Mouse (Mus musculus) kidney, embryonic 14.5 days (tissue): ENCODE measurements around the gene Bud13. TPM values are rescaled to one million over a fixed set of nuclear protein-coding genes. Genes with fewer than 3 reads are reported as not detected.

ENCODE experiments used
- ATAC-seq: fragments of 200-750 bp; cut with Nextera tagmentation; 2 replicates; pipeline ENCODE4 v1.8.0; 2017; ENCODE audit warnings: moderate number of reproducible peaks, mild to moderate bottlenecking, moderate TSS enrichment, moderate library complexity; ENCODE audit not compliant: low FRiP score, low TSS enrichment
- H3K27ac ChIP-seq: fragments of 300-500 bp; sonication (generic); 2 replicates; pipeline ENCODE4 v1.5.1; 2014; ENCODE audit warnings: low read depth, mild to moderate bottlenecking, low read length, moderate library complexity, mixed read lengths
- H3K27me3 ChIP-seq: fragments of 300-500 bp; sonication (generic); 2 replicates; pipeline ENCODE4 v1.6.1; 2014; ENCODE audit warnings: mild to moderate bottlenecking, low read length; ENCODE audit not compliant: control insufficient read depth, insufficient read depth
- H3K36me3 ChIP-seq: fragments of 300-500 bp; sonication (generic); 2 replicates; pipeline ENCODE4 v1.6.1; 2014; ENCODE audit warnings: low read length, mixed read lengths; ENCODE audit not compliant: control insufficient read depth, insufficient read depth
- H3K4me1 ChIP-seq: fragments of 300-500 bp; sonication (generic); 2 replicates; pipeline ENCODE4 v1.6.1; 2014; ENCODE audit warnings: low read length, mixed read lengths; ENCODE audit not compliant: control insufficient read depth, insufficient read depth
- H3K4me2 ChIP-seq: fragments of 300-500 bp; sonication (generic); replicated peaks from 2 replicates; pipeline ENCODE4 v1.6.1; 2014; ENCODE audit warnings: low read depth, mild to moderate bottlenecking, low read length
- H3K4me3 ChIP-seq: fragments of 300-500 bp; sonication (generic); 2 replicates; pipeline ENCODE4 v1.5.1; 2014; ENCODE audit warnings: mild to moderate bottlenecking, low read length
- H3K9ac ChIP-seq: fragments of 300-500 bp; sonication (generic); 2 replicates; pipeline ENCODE4 v1.6.1; 2014; ENCODE audit warnings: low read depth, mild to moderate bottlenecking, low read length, moderate library complexity
- H3K9me3 ChIP-seq: fragments of 300-500 bp; sonication (generic); 2 replicates; pipeline ENCODE4 v1.6.1; 2016; ENCODE audit warnings: low read length; ENCODE audit not compliant: control insufficient read depth
- WGBS: fragments of 180-500 bp; shearing (Covaris S2); extraction: QIAGEN DNeasy Blood & Tissue Kit; methylation state at CpG from one replicate; pipeline ENCODE4 v1.1.7; 2014; 5-methylcytosine and 5-hydroxymethylcytosine counted together
- polyA plus RNA-seq: library from polyadenylated mRNA; unstranded; fragments of >200 nt; fragmentation: Nextera tagmentation; extraction: Ambion mirVana; gene quantifications from 2 replicates; pipeline ENCODE4 v1.2.1, GENCODE M21; 2014

Bud13 gene
- polyA plus RNA-seq = 23.0 and 28.6 TPM in 2 replicates

DNA sequence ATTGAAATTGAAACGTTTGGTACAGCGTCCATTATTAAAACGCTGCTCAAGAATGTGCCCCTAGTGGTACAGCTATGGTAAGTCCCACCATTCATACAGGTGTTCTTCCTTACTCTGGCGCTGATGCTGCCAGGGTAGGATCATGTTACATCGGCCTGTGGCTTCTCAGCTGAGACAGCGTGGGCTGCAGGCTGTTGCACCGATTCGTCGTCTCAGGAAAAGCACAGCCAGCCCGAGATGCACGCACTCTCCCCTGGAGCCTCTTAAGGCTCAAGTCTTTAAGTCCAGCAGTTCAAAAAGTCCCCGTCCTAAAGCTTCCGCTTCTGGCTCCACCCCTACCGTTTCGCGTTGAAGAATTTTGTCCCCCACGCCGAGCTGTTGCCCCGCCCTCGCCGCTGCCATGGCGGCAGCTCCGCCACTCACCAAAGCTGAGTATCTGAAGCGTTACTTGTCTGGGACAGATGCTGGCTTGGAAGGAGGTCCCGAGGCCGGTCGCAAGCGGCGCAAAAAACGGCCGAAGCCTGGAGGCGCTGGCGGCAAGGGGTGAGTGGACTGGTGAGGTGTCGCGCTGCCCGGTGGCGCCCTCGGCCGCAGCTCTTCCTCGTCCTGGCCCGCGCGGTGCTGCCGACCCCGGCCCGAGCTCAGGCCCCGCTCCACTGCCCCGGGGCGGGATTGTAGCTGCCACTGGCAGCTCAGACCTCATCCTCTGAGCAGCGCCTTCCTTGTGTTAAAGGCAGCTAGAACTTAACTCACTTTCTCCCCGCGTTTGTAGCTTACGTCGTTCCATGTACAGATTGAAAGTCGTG, at the start of gene Bud13:
Gene Bud13, plus strand, starts transcription at position 378 of the 806 bp plus-strand sequence.
- Histone ChIP-seq H3K36me3 (peaks cover 45% of the 10 kb centered on the region), H3K27ac (peak within 1 kb of the TSS; percentile 84), H3K4me3 (peak within 1 kb of the TSS; percentile 81), H3K27me3 (no peaks in the 10 kb centered on the region), H3K9ac (peak within 1 kb of the TSS; percentile 87), H3K9me3 (no peaks in the 10 kb centered on the region), H3K4me1 (peaks cover 8% of the 10 kb centered on the region), H3K4me2 (peak within 1 kb of the TSS; percentile 45)
- ATAC-seq = peak; percentile 92
- under 1% methylated on average over 55 of the region's 55 CpGs for WGBS

DNA sequence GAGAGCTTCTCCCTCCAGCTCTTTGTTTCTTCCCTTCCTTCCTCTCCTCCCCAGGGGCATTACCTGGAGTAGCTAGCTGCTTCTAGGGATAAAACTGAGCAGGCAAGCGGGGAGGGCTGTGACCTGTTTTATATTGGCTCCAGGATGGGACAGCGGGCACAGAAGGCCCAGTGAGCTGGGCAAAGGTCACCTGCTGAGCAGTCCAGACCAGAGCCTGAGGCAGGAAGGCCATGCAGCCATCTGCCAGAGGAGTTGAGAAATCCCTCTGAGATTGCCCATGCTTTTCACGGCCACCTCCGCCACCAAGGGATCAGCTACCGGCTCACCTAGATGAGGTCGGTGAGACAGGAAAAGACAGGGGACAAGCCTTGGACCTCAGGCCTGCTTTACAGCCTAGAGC, 47.6 kb upstream of the Bud13 start:
- H3K4me2 ChIP-seq = no peak overlapping the region
- ATAC-seq = no peak
- no peaks in the 10 kb centered on the region for H3K27me3 ChIP-seq
- H3K36me3 ChIP-seq = no peaks in the 10 kb centered on the region
- H3K27ac ChIP-seq = no peak overlapping the region
- 84% methylated on average over 6 of the region's 6 CpGs for WGBS
- no peak overlapping the region for H3K9ac ChIP-seq
- no peak overlapping the region for H3K4me3 ChIP-seq
- 0 out of 2 replicates have a peak, but pooled peaks cover 3% of the 10 kb centered on the region for H3K4me1 ChIP-seq
- no peaks in the 10 kb centered on the region for H3K9me3 ChIP-seq

DNA sequence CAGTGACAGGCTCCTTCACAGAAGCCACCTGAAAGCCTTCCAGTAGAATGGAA, 47.4 kb upstream of the Bud13 start, which contains the start of gene Apoc3:
Gene Apoc3, minus strand, starts transcription at position 41 of the 53 bp plus-strand sequence.
- Histone ChIP-seq H3K27ac (no peak within 1 kb of the TSS), H3K36me3 (no peaks in the 10 kb centered on the region), H3K4me2 (no peak within 1 kb of the TSS), H3K4me1 (0 out of 2 replicates have a peak, but pooled peaks cover under 1% of the 10 kb centered on the region), H3K4me3 (no peak within 1 kb of the TSS), H3K27me3 (no peaks in the 10 kb centered on the region), H3K9ac (no peak within 1 kb of the TSS), H3K9me3 (no peaks in the 10 kb centered on the region)
- ATAC-seq = no peak

DNA sequence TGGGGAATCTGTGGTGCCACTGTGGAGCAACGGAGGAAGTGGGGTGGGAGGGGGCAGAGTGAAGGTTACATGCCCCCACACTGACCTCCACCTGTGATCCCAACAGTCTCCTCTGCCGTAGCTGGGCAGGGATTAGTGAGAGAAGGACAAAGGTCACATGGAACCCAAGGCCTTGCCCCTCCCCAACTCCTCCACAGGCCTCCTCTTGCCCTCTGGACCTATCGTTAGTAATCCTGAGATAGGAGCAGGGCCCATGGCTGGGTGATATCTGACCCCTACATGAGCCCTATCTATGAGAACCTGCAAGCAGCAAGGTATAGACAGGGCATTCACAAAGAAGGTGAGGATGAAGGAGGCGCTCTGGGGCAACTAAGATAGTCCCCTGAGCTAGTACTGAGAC, 47.2 kb upstream of the Bud13 start:
- H3K4me3 ChIP-seq = no peak overlapping the region
- H3K4me1 ChIP-seq = no peaks in the 10 kb centered on the region
- H3K9ac ChIP-seq = no peak overlapping the region
- WGBS = 53% methylated on average over 4 of the region's 4 CpGs
- H3K27ac ChIP-seq = no peak overlapping the region
- H3K27me3 ChIP-seq = no peaks in the 10 kb centered on the region
- no peaks in the 10 kb centered on the region for H3K9me3 ChIP-seq
- no peak overlapping the region for H3K4me2 ChIP-seq
- no peak for ATAC-seq
- no peaks in the 10 kb centered on the region for H3K36me3 ChIP-seq

DNA sequence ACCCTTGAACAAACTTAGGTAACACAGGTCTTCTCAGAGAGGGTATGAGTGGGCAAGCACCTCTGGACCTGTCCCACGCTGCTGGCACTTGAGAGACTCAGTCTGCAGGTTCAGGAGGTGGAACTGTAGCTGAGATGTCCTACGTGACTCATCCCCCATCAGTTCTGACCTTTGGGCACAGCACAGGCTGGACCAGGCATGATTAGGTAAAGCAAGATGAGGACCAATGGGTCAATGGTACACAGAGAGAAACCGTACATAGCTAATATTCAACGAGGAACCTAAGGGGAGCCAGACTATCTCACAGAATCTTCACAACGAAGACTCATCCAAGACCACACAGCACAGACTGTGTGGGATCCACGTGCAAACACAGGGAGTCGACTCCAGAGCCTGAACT, 44.0 kb upstream of the Bud13 start:
- WGBS = 89% methylated on average over 7 of the region's 7 CpGs
- no peaks in the 10 kb centered on the region for H3K9me3 ChIP-seq
- no peak for ATAC-seq
- no peaks in the 10 kb centered on the region for H3K36me3 ChIP-seq
- H3K9ac ChIP-seq = no peak overlapping the region
- H3K4me3 ChIP-seq = no peak overlapping the region
- H3K4me1 ChIP-seq = no peaks in the 10 kb centered on the region
- no peaks in the 10 kb centered on the region for H3K27me3 ChIP-seq
- no peak overlapping the region for H3K27ac ChIP-seq
- no peak overlapping the region for H3K4me2 ChIP-seq

DNA sequence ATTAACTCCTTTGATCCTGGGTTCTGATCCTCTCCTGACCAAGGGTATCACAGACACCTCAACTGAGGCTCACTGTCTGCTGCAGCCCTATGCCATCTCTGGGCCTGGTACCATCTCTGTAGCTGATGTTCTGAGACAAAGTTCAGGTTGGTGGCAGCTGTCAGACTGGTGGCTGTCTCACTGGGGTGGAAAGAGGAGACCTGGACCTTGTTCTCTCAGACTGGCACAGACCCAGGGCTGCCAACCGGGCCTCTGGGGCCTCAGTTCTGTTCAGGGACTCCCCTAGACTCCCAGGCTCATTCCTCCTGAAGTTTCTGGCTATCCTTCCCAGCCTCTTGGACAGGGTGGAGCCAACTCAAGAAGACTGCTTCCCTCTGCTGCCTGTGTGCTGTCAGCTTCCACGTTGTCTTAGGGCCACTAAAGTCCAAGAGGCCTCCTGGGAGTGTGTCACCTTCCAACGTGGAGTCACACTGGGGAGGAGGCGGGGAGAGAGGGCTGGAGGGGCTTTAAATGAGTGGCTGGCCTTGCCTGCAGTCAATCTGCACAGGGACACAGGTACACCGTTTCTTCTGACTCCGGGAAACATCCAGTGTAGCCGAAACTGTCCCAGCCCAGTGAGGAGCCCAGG, 42.2 kb upstream of the Bud13 start, which contains the start of gene Apoa4:
Gene Apoa4, plus strand, starts transcription at position 171 of the 628 bp plus-strand sequence.
- H3K27me3 ChIP-seq = no peaks in the 10 kb centered on the region
- H3K4me1 ChIP-seq = no peaks in the 10 kb centered on the region
- no peak within 1 kb of the TSS for H3K4me3 ChIP-seq
- H3K9ac ChIP-seq = no peak within 1 kb of the TSS
- H3K4me2 ChIP-seq = no peak within 1 kb of the TSS
- H3K9me3 ChIP-seq = no peaks in the 10 kb centered on the region
- WGBS = 54% methylated on average over 7 of the region's 7 CpGs
- no peak within 1 kb of the TSS for H3K27ac ChIP-seq
- H3K36me3 ChIP-seq = no peaks in the 10 kb centered on the region
- ATAC-seq = no peak

DNA sequence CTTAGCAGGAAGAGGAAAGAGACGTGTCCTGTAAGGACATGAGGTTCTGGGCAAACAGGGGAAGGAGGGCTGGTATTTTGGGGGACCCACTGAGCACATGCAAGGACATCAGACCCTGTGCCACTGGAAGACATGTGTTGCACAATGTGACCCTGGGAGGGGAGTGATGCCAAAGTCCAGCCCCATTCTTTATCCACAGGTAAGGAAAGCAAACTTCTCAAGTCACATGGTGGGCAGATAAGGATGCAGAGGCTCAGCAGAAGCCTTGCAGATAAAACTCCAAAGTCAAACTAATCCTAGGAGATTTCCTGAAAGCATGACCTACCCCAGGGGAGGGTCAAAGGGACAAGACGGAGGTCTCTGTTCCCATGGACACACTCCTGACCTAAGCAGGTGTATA, 41.0 kb upstream of the Bud13 start:
- Histone ChIP-seq H3K9ac (no peak overlapping the region), H3K27me3 (no peaks in the 10 kb centered on the region), H3K9me3 (no peaks in the 10 kb centered on the region), H3K36me3 (no peaks in the 10 kb centered on the region), H3K27ac (no peak overlapping the region), H3K4me1 (no peaks in the 10 kb centered on the region), H3K4me3 (no peak overlapping the region), H3K4me2 (no peak overlapping the region)
- 78% methylated on average over 2 of the region's 2 CpGs for WGBS
- no peak for ATAC-seq

DNA sequence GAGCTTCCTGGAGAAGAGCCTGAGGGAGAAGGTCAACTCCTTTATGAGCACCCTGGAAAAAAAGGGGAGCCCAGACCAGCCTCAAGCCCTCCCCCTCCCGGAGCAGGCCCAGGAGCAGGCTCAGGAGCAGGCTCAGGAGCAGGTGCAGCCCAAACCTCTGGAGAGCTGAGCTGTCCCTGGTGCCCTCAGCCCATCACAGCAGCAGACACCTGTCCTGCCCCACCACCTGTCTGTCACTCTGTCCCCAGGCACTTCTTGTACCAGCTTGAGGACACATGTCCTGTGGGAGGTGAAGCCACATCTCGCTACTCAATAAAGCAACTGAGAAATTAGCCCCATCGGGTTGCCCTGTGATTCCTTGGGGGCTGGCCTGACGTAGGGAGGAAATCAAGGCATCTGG, 39.7 kb upstream of the Bud13 start:
- Histone ChIP-seq H3K4me1 (no peaks in the 10 kb centered on the region), H3K4me3 (no peak overlapping the region), H3K27me3 (no peaks in the 10 kb centered on the region), H3K27ac (no peak overlapping the region), H3K36me3 (no peaks in the 10 kb centered on the region), H3K9ac (no peak overlapping the region), H3K9me3 (no peaks in the 10 kb centered on the region), H3K4me2 (no peak overlapping the region)
- ATAC-seq = no peak
- 57% methylated on average over 4 of the region's 4 CpGs for WGBS

DNA sequence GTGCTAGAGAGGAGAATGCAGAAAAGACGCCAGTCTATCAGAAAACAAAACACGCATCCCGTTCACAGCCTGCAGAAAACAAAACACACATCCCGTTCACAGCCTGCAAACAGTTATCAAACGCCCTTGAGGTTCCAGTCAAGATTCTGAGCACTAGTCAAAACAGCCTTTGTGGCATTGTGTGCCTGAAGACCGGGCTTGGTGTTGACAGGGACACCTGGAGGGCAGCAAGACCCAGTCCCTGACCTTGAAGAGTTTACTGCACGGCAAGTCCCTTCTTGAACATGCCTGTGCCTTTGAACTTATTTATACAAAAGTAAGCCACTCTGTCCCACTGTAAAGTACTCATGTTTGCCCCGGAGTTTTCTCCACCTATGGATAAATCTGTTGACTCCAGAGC, 39.2 kb upstream of the Bud13 start:
- no peak overlapping the region for H3K27ac ChIP-seq
- ATAC-seq = no peak
- WGBS = 54% methylated on average over 8 of the region's 8 CpGs

More for the DNA sequence above, 39.2 kb upstream of the Bud13 start:
- Histone ChIP-seq H3K9me3 (no peaks in the 10 kb centered on the region), H3K4me1 (no peaks in the 10 kb centered on the region), H3K9ac (no peak overlapping the region), H3K27me3 (no peaks in the 10 kb centered on the region), H3K4me3 (no peak overlapping the region), H3K4me2 (no peak overlapping the region), H3K36me3 (no peaks in the 10 kb centered on the region)
